ENCODE assay signal across 18 mouse cellular contexts in genomic region chr5:127924106-127924505, GRCm38 (mm10).
DNase-seq lines count a peak whose midpoint lies in the region; ATAC-seq lines count a peak whose summit lies in the region.
"Had no signal": no experiment of that assay in that cellular context is flagged by ENCODE, and none has a peak within 500 bp of the region (broad histone marks: within the 10 kb centered on the region; RNA-seq: fewer than 3 reads in every experiment).

No protein-coding gene starts in this region.

- ATAC-seq in forebrain, embryonic 12.5 days (ENCODE audit: low FRiP score), result peak; percentile 70; the same call in 1 of the 2 replicates
- ATAC-seq in midbrain, embryonic 11.5 days (ENCODE audit: low FRiP score), result peak; percentile 84
- no peak for ATAC-seq in inflammation-experienced regulatory T-cells, adult 6 months
- ATAC-seq in heart, embryonic 11.5 days (replicated peaks; ENCODE audit: insufficient number of reproducible peaks, low FRiP score, low TSS enrichment), result no peak
- ATAC-seq: intestine, embryonic 15.5 days; liver, embryonic 12.5 days had no signal

- H3K9ac ChIP-seq in forebrain, embryonic 12.5 days, result no peak overlapping the region
- no peak overlapping the region for H3K9ac ChIP-seq in midbrain, embryonic 11.5 days (ENCODE audit: low read length)
- H3K9ac ChIP-seq in heart, embryonic 11.5 days (ENCODE audit: low read depth, low read length), result no peak overlapping the region
- H3K9ac ChIP-seq: intestine, embryonic 15.5 days; liver, embryonic 12.5 days; lung, embryonic 14.5 days had no signal

- 5% methylated on average over 3 of the region's 3 CpGs for WGBS in forebrain, embryonic 12.5 days
- WGBS in forebrain, embryonic 10.5 days, result 21% methylated on average over 3 of the region's 3 CpGs
- WGBS in midbrain, embryonic 11.5 days, result 19% methylated on average over 3 of the region's 3 CpGs
- WGBS in heart, embryonic 11.5 days (ENCODE audit: insufficient replicate concordance), result 67% methylated on average over 3 of the region's 3 CpGs

- 0 out of 2 replicates have a peak overlapping the region, but pooled peaks have one; percentile 6 for H3K4me2 ChIP-seq in forebrain, embryonic 12.5 days
- H3K4me2 ChIP-seq in midbrain, embryonic 11.5 days, result no peak overlapping the region
- H3K4me2 ChIP-seq in heart, embryonic 11.5 days, result no peak overlapping the region
- H3K4me2 ChIP-seq: intestine, embryonic 15.5 days; liver, embryonic 12.5 days; lung, embryonic 14.5 days had no signal

- no peak overlapping the region for H3K27ac ChIP-seq in forebrain, embryonic 12.5 days
- no peak overlapping the region for H3K27ac ChIP-seq in forebrain, embryonic 10.5 days
- no peak overlapping the region for H3K27ac ChIP-seq in midbrain, embryonic 11.5 days (ENCODE audit: low read depth, low read length)
- H3K27ac ChIP-seq in heart, embryonic 11.5 days (ENCODE audit: low read depth, low read length), result no peak overlapping the region
- H3K27ac ChIP-seq: intestine, embryonic 15.5 days; liver, embryonic 12.5 days had no signal

- H3K27me3 ChIP-seq in forebrain, embryonic 12.5 days, result peaks cover 14% of the 10 kb centered on the region; the same call in 1 of the 2 replicates
- H3K27me3 ChIP-seq in forebrain, embryonic 10.5 days (ENCODE audit: poor library complexity, severe bottlenecking), result peaks cover 27% of the 10 kb centered on the region
- H3K27me3 ChIP-seq in midbrain, embryonic 11.5 days (ENCODE audit: control insufficient read depth, insufficient read depth, low read length), result peaks cover 2% of the 10 kb centered on the region; the same call in 1 of the 2 replicates
- no peaks in the 10 kb centered on the region for H3K27me3 ChIP-seq in heart, embryonic 11.5 days (ENCODE audit: control insufficient read depth, insufficient read depth, low read length)
- H3K27me3 ChIP-seq: CH12.LX; intestine, embryonic 15.5 days; liver, embryonic 12.5 days had no signal

- peaks cover 20% of the 10 kb centered on the region for H3K4me1 ChIP-seq in forebrain, embryonic 12.5 days
- H3K4me1 ChIP-seq in forebrain, embryonic 10.5 days, result peaks cover 21% of the 10 kb centered on the region
- H3K4me1 ChIP-seq in midbrain, embryonic 11.5 days (ENCODE audit: control insufficient read depth, insufficient read depth, low read length), result peaks cover 12% of the 10 kb centered on the region; the same call in 1 of the 2 replicates
- no peaks in the 10 kb centered on the region for H3K4me1 ChIP-seq in heart, embryonic 11.5 days (ENCODE audit: control insufficient read depth, insufficient read depth, low read length)
- H3K4me1 ChIP-seq: intestine, embryonic 15.5 days; liver, embryonic 12.5 days had no signal

- H3K9me3 ChIP-seq in forebrain, embryonic 12.5 days, result no peaks in the 10 kb centered on the region
- no peaks in the 10 kb centered on the region for H3K9me3 ChIP-seq in forebrain, embryonic 10.5 days
- no peaks in the 10 kb centered on the region for H3K9me3 ChIP-seq in midbrain, embryonic 11.5 days (ENCODE audit: control insufficient read depth, low read length)
- H3K9me3 ChIP-seq in heart, embryonic 11.5 days (replicated peaks; ENCODE audit: control insufficient read depth, low read length), result no peaks in the 10 kb centered on the region
- H3K9me3 ChIP-seq: intestine, embryonic 15.5 days had no signal

- no peak overlapping the region for H3K4me3 ChIP-seq in forebrain, embryonic 12.5 days (replicated peaks)
- H3K4me3 ChIP-seq in forebrain, embryonic 10.5 days, result no peak overlapping the region
- no peak overlapping the region for H3K4me3 ChIP-seq in midbrain, embryonic 11.5 days (ENCODE audit: low read depth, low read length)
- H3K4me3 ChIP-seq in heart, embryonic 11.5 days (ENCODE audit: low read depth, low read length), result no peak overlapping the region
- H3K4me3 ChIP-seq: intestine, embryonic 15.5 days; liver, embryonic 12.5 days had no signal

- no peak for DNase-seq in forebrain, embryonic 10.5 days (ENCODE audit: extremely low spot score, low spot score)
- peak; percentile 67 for DNase-seq in Muller cell, postnatal 12 days (ENCODE audit: inconsistent ontology term)
- DNase-seq in embryo, embryonic 11 days, result peak; percentile 45
- DNase-seq in midbrain, embryonic 11.5 days (ENCODE audit: low spot score, missing footprints), result peak; percentile 88
- DNase-seq in layer of hippocampus, postnatal 25 days (ENCODE audit: extremely low spot score in 1 of 2, low spot score in 1 of 2), result no peak
- DNase-seq: adrenal gland, postnatal 10 days; cerebellum, adult 18-20 months; gastrocnemius, postnatal 14 days; heart, postnatal 14 days; lung, embryonic 14.5 days; lung, postnatal 4 days; right cerebral cortex, adult 18-20 months had no signal

- H3K36me3 ChIP-seq in forebrain, embryonic 12.5 days (replicated peaks), result no peaks in the 10 kb centered on the region
- H3K36me3 ChIP-seq in forebrain, embryonic 10.5 days (replicated peaks), result no peaks in the 10 kb centered on the region
- no peaks in the 10 kb centered on the region for H3K36me3 ChIP-seq in midbrain, embryonic 11.5 days (ENCODE audit: control insufficient read depth, insufficient read depth, low read length)
- no peaks in the 10 kb centered on the region for H3K36me3 ChIP-seq in heart, embryonic 11.5 days (ENCODE audit: control insufficient read depth, insufficient read depth, low read length)
- H3K36me3 ChIP-seq: intestine, embryonic 15.5 days; liver, embryonic 12.5 days had no signal

Comparison
In these comparisons a context has a peak if more than half of its experiments do, and no peak if none do; other contexts are left out.
1. ATAC-seq: peak in forebrain, embryonic 12.5 days (single experiment) and midbrain, embryonic 11.5 days (single experiment); none in inflammation-experienced regulatory T-cells, adult 6 months (single experiment) and heart, embryonic 11.5 days (single experiment).
2. DNase-seq: peak in Muller cell, postnatal 12 days (single experiment), embryo, embryonic 11 days (single experiment) and midbrain, embryonic 11.5 days (single experiment); none in forebrain, embryonic 10.5 days (single experiment) and layer of hippocampus, postnatal 25 days (0 of 2).